In the genomic region with DNA sequence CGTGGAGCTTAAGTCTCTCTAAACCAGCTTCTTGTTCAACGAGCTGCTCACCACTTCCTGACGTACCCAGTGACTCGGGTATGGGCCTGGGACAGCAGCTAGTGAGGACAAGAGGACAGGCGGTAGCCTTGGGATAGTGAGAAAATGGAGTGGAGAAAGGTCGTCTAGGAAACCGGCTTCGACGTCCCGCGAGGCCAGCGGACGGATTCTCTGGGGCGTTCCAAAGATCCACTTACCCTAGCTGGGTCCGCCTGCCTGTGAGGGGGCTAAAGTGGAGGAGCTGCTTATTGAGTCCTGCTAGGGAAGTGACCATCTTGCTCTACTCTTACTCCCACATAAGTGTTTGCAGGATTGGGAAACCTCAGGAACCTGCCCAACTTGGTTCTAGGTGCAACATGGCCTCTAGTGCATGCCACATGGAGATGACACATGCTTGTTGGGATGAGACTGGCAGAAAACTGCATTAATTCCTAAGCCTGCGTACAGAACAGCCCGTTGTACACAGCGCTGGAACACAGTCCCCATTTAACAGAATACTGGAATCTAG, we compare ENCODE assay signal across 8 mouse cellular contexts. TPM values are rescaled to one million over a fixed set of nuclear protein-coding genes. Genes with fewer than 3 reads are reported as not detected.
DNase-seq lines count a peak whose midpoint lies in the region; ATAC-seq and TF ChIP-seq lines count a peak whose summit lies in the region.

No protein-coding gene starts in this region.

- no peak for TF ChIP-seq CTCF in lung, adult 2 months (IDR thresholded peaks at IDR 0.05; ENCODE audit: insufficient read depth, low read length)

- 11% methylated on average over 18 of the region's 18 CpGs for WGBS in lung, adult 2 months
- WGBS in embryonic facial prominence, embryonic 15.5 days: 13% methylated on average over 18 of the region's 18 CpGs
- WGBS in intestine, embryonic 16.5 days: 15% methylated on average over 18 of the region's 18 CpGs
- 15% methylated on average over 18 of the region's 18 CpGs for WGBS in neural tube, embryonic 13.5 days

- peak overlapping the region; percentile 92 for H3K27ac ChIP-seq in embryonic facial prominence, embryonic 15.5 days (replicated peaks)
- peak overlapping the region; percentile 80 for H3K27ac ChIP-seq in intestine, embryonic 16.5 days (ENCODE audit: low read length)
- H3K27ac ChIP-seq in neural tube, embryonic 13.5 days (replicated peaks): peak overlapping the region; percentile 91

- H3K36me3 ChIP-seq in embryonic facial prominence, embryonic 15.5 days: no peaks in the 10 kb centered on the region
- no peaks in the 10 kb centered on the region for H3K36me3 ChIP-seq in intestine, embryonic 16.5 days (ENCODE audit: control insufficient read depth, insufficient read depth, low read length)
- H3K36me3 ChIP-seq in neural tube, embryonic 13.5 days: no peaks in the 10 kb centered on the region

- no peaks in the 10 kb centered on the region for H3K27me3 ChIP-seq in embryonic facial prominence, embryonic 15.5 days
- no peaks in the 10 kb centered on the region for H3K27me3 ChIP-seq in intestine, embryonic 16.5 days (replicated peaks; ENCODE audit: control insufficient read depth, insufficient read depth, low read length)
- no peaks in the 10 kb centered on the region for H3K27me3 ChIP-seq in neural tube, embryonic 13.5 days

- H3K9ac ChIP-seq in embryonic facial prominence, embryonic 15.5 days: peak overlapping the region; percentile 42
- peak overlapping the region; percentile 71 for H3K9ac ChIP-seq in intestine, embryonic 16.5 days (ENCODE audit: low read depth, low read length)
- H3K9ac ChIP-seq in neural tube, embryonic 13.5 days: peak overlapping the region; percentile 73

- H3K4me2 ChIP-seq in embryonic facial prominence, embryonic 15.5 days (replicated peaks): peak overlapping the region; percentile 80
- H3K4me2 ChIP-seq in intestine, embryonic 16.5 days (ENCODE audit: low read depth, low read length): peak overlapping the region; percentile 78
- peak overlapping the region; percentile 67 for H3K4me2 ChIP-seq in neural tube, embryonic 13.5 days

- H3K9me3 ChIP-seq in embryonic facial prominence, embryonic 15.5 days (replicated peaks): no peaks in the 10 kb centered on the region
- H3K9me3 ChIP-seq in intestine, embryonic 16.5 days (ENCODE audit: control insufficient read depth, low read length): no peaks in the 10 kb centered on the region
- H3K9me3 ChIP-seq in neural tube, embryonic 13.5 days: no peaks in the 10 kb centered on the region

- peak overlapping the region; percentile 72 for H3K4me3 ChIP-seq in lung, adult 2 months (replicated peaks; ENCODE audit: extremely low read depth, low read depth, low read length)
- H3K4me3 ChIP-seq in embryonic facial prominence, embryonic 15.5 days (replicated peaks): peak overlapping the region; percentile 62
- peak overlapping the region; percentile 72 for H3K4me3 ChIP-seq in intestine, embryonic 16.5 days (ENCODE audit: low read length)
- peak overlapping the region; percentile 78 for H3K4me3 ChIP-seq in neural tube, embryonic 13.5 days

- no peak for DNase-seq in lung, adult 2 months
- DNase-seq in lung, postnatal 10 days: no peak
- no peak for DNase-seq in cerebellum, postnatal 14 days
- DNase-seq in cerebellum, adult 9-11 months: no peak
- no peak for DNase-seq in kidney, adult 11 months

- no peak for ATAC-seq in embryonic facial prominence, embryonic 15.5 days (ENCODE audit: insufficient number of reproducible peaks, low FRiP score, low TSS enrichment, low read depth)
- no peak; the same call in 1 of the 2 replicates for ATAC-seq in intestine, embryonic 16.5 days
- ATAC-seq in neural tube, embryonic 13.5 days (ENCODE audit: low read depth): no peak; the same call in 1 of the 2 replicates

- TF ChIP-seq POLR2A in lung, adult 2 months (IDR thresholded peaks at IDR 0.05; ENCODE audit: borderline replicate concordance, extremely low read depth, low read depth, low read length): no peak

- peaks cover 11% of the 10 kb centered on the region; the same call in 1 of the 2 replicates for H3K4me1 ChIP-seq in lung, adult 2 months (ENCODE audit: control insufficient read depth, insufficient read depth, low read length)
- H3K4me1 ChIP-seq in embryonic facial prominence, embryonic 15.5 days: peaks cover 41% of the 10 kb centered on the region
- H3K4me1 ChIP-seq in intestine, embryonic 16.5 days (ENCODE audit: control insufficient read depth, insufficient read depth, low read length): peaks cover 17% of the 10 kb centered on the region
- peaks cover 41% of the 10 kb centered on the region for H3K4me1 ChIP-seq in neural tube, embryonic 13.5 days (replicated peaks)

RNA-seq across cellular contexts. Expression of gene B4galt1, which starts 0.7 kb away (rescaled TPM):
- 44.6 and 47.7 TPM in 2 replicates for polyA plus RNA-seq in lung, adult 2 months (2012; rRNA removed)
- polyA plus RNA-seq in embryonic facial prominence, embryonic 15.5 days (2015; fragmentation: Nextera tagmentation; extraction: Ambion mirVana): 59.7 and 61.3 TPM in 2 replicates
- polyA plus RNA-seq in intestine, embryonic 16.5 days (2015; fragmentation: Nextera tagmentation; extraction: Ambion mirVana): 26.6 and 27.3 TPM in 2 replicates
- 10.2 and 12.1 TPM in 2 replicates for polyA plus RNA-seq in neural tube, embryonic 13.5 days (2015; fragmentation: Nextera tagmentation; extraction: Ambion mirVana)
